Mouse (Mus musculus): ENCODE data around the gene Fgfr2.
"Not testable (repeated sequence)": the region's sequence is repeated elsewhere in the genome, so short reads cannot be mapped to it uniquely, and the experiment has no call there.

DNA sequence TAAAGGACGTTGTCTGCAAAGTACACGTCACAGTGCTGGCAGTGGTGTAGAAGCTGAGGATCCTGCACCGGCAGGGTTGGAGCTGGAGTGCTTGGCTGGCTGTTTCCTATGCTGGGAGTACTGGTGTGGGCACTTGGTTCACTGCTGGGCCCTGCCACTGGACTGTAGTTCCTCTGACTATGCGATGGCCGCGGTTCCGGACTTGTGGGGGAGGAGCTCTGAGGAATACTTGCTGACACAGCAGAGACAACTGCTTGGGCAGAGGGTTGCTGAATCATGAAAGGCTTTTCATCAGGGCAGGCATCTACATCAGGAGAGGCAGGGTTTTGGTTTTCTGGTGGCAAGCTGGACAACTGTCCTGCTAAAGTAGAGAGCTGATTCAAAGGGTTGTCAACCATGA is 1731.4 kb downstream of the Fgfr2 start:
- TF ChIP-seq POLR2A (IDR thresholded peaks at IDR 0.05; ENCODE audit: control insufficient read depth, low read depth, low read length); CTCF (IDR thresholded peaks at IDR 0.05; ENCODE audit: control insufficient read depth, insufficient read depth, insufficient replicate concordance, low read depth, low read length): not testable (repeated sequence)
